Mouse (Mus musculus) embryonic facial prominence, embryonic 11.5 days (tissue): ENCODE measurements at regions not wholly inside any gene's neighbourhood (a gene's known extent, or its start where the extent isn't known, plus 50 kb on each side); places are given as distances from the start of the nearest gene placed in this dataset.

Experiments
- ATAC-seq: fragments of 200-750 bp; cut with Nextera tagmentation; replicated peaks from 2 replicates; pipeline ENCODE4 v1.8.0; 2017; ENCODE audit warnings: low read depth; ENCODE audit not compliant: insufficient number of reproducible peaks, low FRiP score, low TSS enrichment
- DNase-seq: peaks from one replicate; pipeline ENCODE4 v3.0.0-alpha.2; 2015; ENCODE audit warnings: low spot score
- H3K27ac ChIP-seq: fragments of 300-500 bp; sonication (generic); replicated peaks from 2 replicates; pipeline ENCODE4 v1.5.1; 2014; ENCODE audit warnings: mild to moderate bottlenecking, low read depth, low read length, control low read depth
- H3K27me3 ChIP-seq: fragments of 300-500 bp; sonication (generic); 2 replicates; pipeline ENCODE4 v1.6.1; 2014; ENCODE audit warnings: mild to moderate bottlenecking, low read length, moderate library complexity, mixed read lengths; ENCODE audit not compliant: control insufficient read depth, insufficient read depth
- H3K36me3 ChIP-seq: fragments of 300-500 bp; sonication (generic); replicated peaks from 2 replicates; pipeline ENCODE4 v1.6.1; 2014; ENCODE audit warnings: low read depth, mild to moderate bottlenecking, low read length, moderate library complexity, mixed read lengths; ENCODE audit not compliant: control insufficient read depth, insufficient read depth
- H3K4me1 ChIP-seq: fragments of 300-500 bp; sonication (generic); 2 replicates; pipeline ENCODE4 v1.6.1; 2014; ENCODE audit warnings: low read length, mixed read lengths; ENCODE audit not compliant: control insufficient read depth, insufficient read depth
- H3K4me2 ChIP-seq: fragments of 300-500 bp; sonication (generic); 2 replicates; pipeline ENCODE4 v1.6.1; 2014; ENCODE audit warnings: low read depth, mild to moderate bottlenecking, control low read depth, low read length, moderate library complexity
- H3K4me3 ChIP-seq: fragments of 300-500 bp; sonication (generic); 2 replicates; pipeline ENCODE4 v1.5.1; 2014; ENCODE audit warnings: low read depth, low read length, control low read depth
- H3K9ac ChIP-seq: fragments of 300-500 bp; sonication (generic); replicated peaks from 2 replicates; pipeline ENCODE4 v1.6.1; 2014; ENCODE audit warnings: mild to moderate bottlenecking, control low read depth, low read length
- H3K9me3 ChIP-seq: fragments of 300-500 bp; sonication (generic); replicated peaks from 2 replicates; pipeline ENCODE4 v1.6.1; 2016; ENCODE audit warnings: mild to moderate bottlenecking, low read length, inconsistent platforms, mixed read lengths; ENCODE audit not compliant: control insufficient read depth
- WGBS: fragments of 180-500 bp; shearing (Covaris S2); extraction: QIAGEN DNeasy Blood & Tissue Kit; methylation state at CpG from one replicate; pipeline ENCODE4 v1.1.7; 2014; 5-methylcytosine and 5-hydroxymethylcytosine counted together

GRCm38 (mm10) chr9:116475206-116475955 lies 300.2 kb upstream of the Tgfbr2 start:
- no peak for ATAC-seq
- Histone ChIP-seq H3K27me3 (no peaks in the 10 kb centered on the region), H3K4me1 (no peaks in the 10 kb centered on the region), H3K4me3 (no peak overlapping the region), H3K9ac (no peak overlapping the region), H3K9me3 (no peaks in the 10 kb centered on the region), H3K4me2 (no peak overlapping the region), H3K36me3 (no peaks in the 10 kb centered on the region), H3K27ac (no peak overlapping the region)
- 89% methylated on average over 12 of the region's 12 CpGs for WGBS
- no peak for DNase-seq

- Histone ChIP-seq H3K36me3 (no peaks in the 10 kb centered on the region), H3K9me3 (no peaks in the 10 kb centered on the region), H3K27ac (no peak overlapping the region), H3K4me2 (no peak overlapping the region), H3K9ac (no peak overlapping the region), H3K27me3 (no peaks in the 10 kb centered on the region), H3K4me3 (no peak overlapping the region), H3K4me1 (no peaks in the 10 kb centered on the region)
- 80% methylated on average over 4 of the region's 4 CpGs for WGBS
- ATAC-seq: no peak
- no peak for DNase-seq
Observed at GRCm38 (mm10) chr9:116472855-116473254, 297.7 kb upstream of the Tgfbr2 start.

GRCm38 (mm10) chr9:116468569-116469250 lies 293.6 kb upstream of the Tgfbr2 start:
- Histone ChIP-seq H3K9ac (no peak overlapping the region), H3K9me3 (no peaks in the 10 kb centered on the region), H3K27me3 (no peaks in the 10 kb centered on the region), H3K27ac (no peak overlapping the region), H3K4me2 (no peak overlapping the region), H3K36me3 (no peaks in the 10 kb centered on the region), H3K4me3 (no peak overlapping the region), H3K4me1 (no peaks in the 10 kb centered on the region)
- 60% methylated on average over 10 of the region's 10 CpGs for WGBS
- DNase-seq (no peak), ATAC-seq (no peak)

- Histone ChIP-seq H3K4me3 (no peak overlapping the region), H3K4me2 (no peak overlapping the region), H3K4me1 (no peaks in the 10 kb centered on the region), H3K27ac (no peak overlapping the region), H3K36me3 (no peaks in the 10 kb centered on the region), H3K9me3 (no peaks in the 10 kb centered on the region), H3K9ac (no peak overlapping the region), H3K27me3 (no peaks in the 10 kb centered on the region)
- WGBS: 90% methylated on average over 7 of the region's 7 CpGs
- ATAC-seq (no peak), DNase-seq (no peak)
Observed at GRCm38 (mm10) chr9:116466336-116466735, 291.2 kb upstream of the Tgfbr2 start.

- H3K4me1 ChIP-seq: no peaks in the 10 kb centered on the region
- H3K36me3 ChIP-seq: no peaks in the 10 kb centered on the region
- DNase-seq: no peak
- H3K4me3 ChIP-seq: no peak overlapping the region
- no peaks in the 10 kb centered on the region for H3K27me3 ChIP-seq
- no peaks in the 10 kb centered on the region for H3K9me3 ChIP-seq
- no peak for ATAC-seq
- no peak overlapping the region for H3K4me2 ChIP-seq
- H3K27ac ChIP-seq: no peak overlapping the region
- no peak overlapping the region for H3K9ac ChIP-seq
- 77% methylated on average over 2 of the region's 2 CpGs for WGBS
Observed at GRCm38 (mm10) chr9:116464626-116465025, 289.5 kb upstream of the Tgfbr2 start.

- no peak for DNase-seq
- H3K4me1 ChIP-seq: no peaks in the 10 kb centered on the region
- H3K4me3 ChIP-seq: no peak overlapping the region
- H3K27me3 ChIP-seq: no peaks in the 10 kb centered on the region
- no peak overlapping the region for H3K9ac ChIP-seq
- no peaks in the 10 kb centered on the region for H3K36me3 ChIP-seq
- no peak overlapping the region for H3K27ac ChIP-seq
- 73% methylated on average over 2 of the region's 2 CpGs for WGBS
- ATAC-seq: no peak
- H3K9me3 ChIP-seq: no peaks in the 10 kb centered on the region
- H3K4me2 ChIP-seq: no peak overlapping the region
Observed at GRCm38 (mm10) chr9:116462232-116462631, 287.1 kb upstream of the Tgfbr2 start.

- Histone ChIP-seq H3K9me3 (no peaks in the 10 kb centered on the region), H3K36me3 (no peaks in the 10 kb centered on the region), H3K4me1 (no peaks in the 10 kb centered on the region), H3K4me3 (no peak overlapping the region), H3K9ac (no peak overlapping the region), H3K27ac (no peak overlapping the region), H3K4me2 (no peak overlapping the region), H3K27me3 (no peaks in the 10 kb centered on the region)
- ATAC-seq (no peak), DNase-seq (no peak)
- 82% methylated on average over 2 of the region's 2 CpGs for WGBS
Observed at GRCm38 (mm10) chr9:116460022-116460421, 284.9 kb upstream of the Tgfbr2 start.

- no peak overlapping the region for H3K27ac ChIP-seq
- DNase-seq (no peak), ATAC-seq (no peak)
- H3K4me1 ChIP-seq: no peaks in the 10 kb centered on the region
- WGBS: 87% methylated on average over 4 of the region's 4 CpGs
- no peak overlapping the region for H3K4me2 ChIP-seq
- H3K4me3 ChIP-seq: no peak overlapping the region
- H3K27me3 ChIP-seq: no peaks in the 10 kb centered on the region
- no peaks in the 10 kb centered on the region for H3K9me3 ChIP-seq
- no peak overlapping the region for H3K9ac ChIP-seq
- no peaks in the 10 kb centered on the region for H3K36me3 ChIP-seq
Observed at GRCm38 (mm10) chr9:116452050-116452449, 276.9 kb upstream of the Tgfbr2 start.
